Mouse (Mus musculus) spleen, adult 2 months (tissue): ENCODE results near the gene Nkain2. TPM values are rescaled to one million over a fixed set of nuclear protein-coding genes. Genes with fewer than 3 reads are reported as not detected.

Experiments
- DNase-seq, 2 experiments: peaks; one replicate each; pipeline versions ENCODE4 v3.0.0 to v3.0.0-alpha.2; 2012 to 2021; ENCODE audit warnings: low spot score in 2 of 2, low read depth in 1 of 2
- H3K27ac ChIP-seq: fragments of 200-500 bp; 2 replicates; pipeline ENCODE4 v1.5.1; 2012; ENCODE audit warnings: low read length, inconsistent platforms; ENCODE audit not compliant: insufficient read depth
- H3K27me3 ChIP-seq: fragments of 200-500 bp; 2 replicates; pipeline ENCODE4 v1.6.1; 2012; ENCODE audit warnings: mild to moderate bottlenecking, moderate library complexity, low read length, inconsistent platforms; ENCODE audit not compliant: control insufficient read depth, insufficient read depth
- H3K36me3 ChIP-seq: fragments of 200-500 bp; 2 replicates; pipeline ENCODE4 v1.6.1; 2012; ENCODE audit warnings: mild to moderate bottlenecking, low read length, inconsistent platforms; ENCODE audit not compliant: control insufficient read depth, insufficient read depth
- H3K4me1 ChIP-seq: fragments of 200-500 bp; 2 replicates; pipeline ENCODE4 v1.6.1; 2011; ENCODE audit warnings: inconsistent platforms; ENCODE audit not compliant: control insufficient read depth, insufficient read depth, insufficient read length
- H3K4me3 ChIP-seq: fragments of 200-500 bp; 2 replicates; pipeline ENCODE4 v1.5.1; 2011; ENCODE audit warnings: mild to moderate bottlenecking, inconsistent platforms; ENCODE audit not compliant: insufficient read depth, insufficient read length; ENCODE audit errors: extremely low read depth
- CTCF ChIP-seq: fragments of 200-500 bp; IDR thresholded peaks from 2 replicates; pipeline ENCODE4 v1.5.1; 2011; ENCODE audit warnings: mild to moderate bottlenecking, inconsistent platforms; ENCODE audit not compliant: insufficient read depth, insufficient read length, insufficient replicate concordance; ENCODE audit errors: extremely low read depth
- POLR2A ChIP-seq: fragments of 200-500 bp; IDR thresholded peaks from 2 replicates; pipeline ENCODE4 v1.6.1; 2011; ENCODE audit warnings: low read depth, low read length, inconsistent platforms
- WGBS: fragments of 180-500 bp; shearing (Covaris S2); methylation state at CpG from one replicate; pipeline ENCODE4 v1.1.7; 2018; 5-methylcytosine and 5-hydroxymethylcytosine counted together
- polyA plus RNA-seq: library from polyadenylated mRNA; depleted of rRNA; stranded (reverse); fragments of >200 nt; gene quantifications from 2 replicates; pipeline ENCODE4 v1.2.3, GENCODE M21; 2012

Nkain2 gene
- polyA plus RNA-seq, 1 experiment, result 0.05 TPM

GRCm38 (mm10) chr10:32182951-32183350 lies 707.3 kb downstream of the Nkain2 start:
- H3K27me3 ChIP-seq, result no peaks in the 10 kb centered on the region
- H3K4me1 ChIP-seq, result no peaks in the 10 kb centered on the region
- no peak overlapping the region for H3K4me3 ChIP-seq
- no peak overlapping the region for H3K27ac ChIP-seq
- 80% methylated on average over 3 of the region's 3 CpGs for WGBS
- no peaks in the 10 kb centered on the region for H3K36me3 ChIP-seq
- DNase-seq, result no peak
- TF ChIP-seq POLR2A, result no peak
- no peak for TF ChIP-seq CTCF

- Histone ChIP-seq H3K27me3 (no peaks in the 10 kb centered on the region), H3K27ac (no peak overlapping the region), H3K4me1 (no peaks in the 10 kb centered on the region), H3K4me3 (no peak overlapping the region), H3K36me3 (no peaks in the 10 kb centered on the region)
- no peak for DNase-seq
- 86% methylated on average over 1 of the region's 1 CpGs for WGBS
- no peak for TF ChIP-seq POLR2A
- TF ChIP-seq CTCF, result no peak
Measured at GRCm38 (mm10) chr10:32091354-32091753, 798.9 kb downstream of the Nkain2 start.

GRCm38 (mm10) chr10:32060396-32060795 lies 829.9 kb downstream of the Nkain2 start:
- Histone ChIP-seq H3K27ac (no peak overlapping the region), H3K27me3 (no peaks in the 10 kb centered on the region), H3K36me3 (no peaks in the 10 kb centered on the region), H3K4me3 (no peak overlapping the region), H3K4me1 (no peaks in the 10 kb centered on the region)
- no peak for DNase-seq
- 79% methylated on average over 6 of the region's 6 CpGs for WGBS
- TF ChIP-seq CTCF (no peak), POLR2A (no peak)

- Histone ChIP-seq H3K36me3 (no peaks in the 10 kb centered on the region), H3K27me3 (no peaks in the 10 kb centered on the region), H3K4me1 (no peaks in the 10 kb centered on the region), H3K27ac (no peak overlapping the region), H3K4me3 (no peak overlapping the region)
- 76% methylated on average over 2 of the region's 2 CpGs for WGBS
- TF ChIP-seq CTCF (no peak), POLR2A (no peak)
- DNase-seq, result no peak
Measured at GRCm38 (mm10) chr10:32058251-32058650, 832.0 kb downstream of the Nkain2 start.

DNA sequence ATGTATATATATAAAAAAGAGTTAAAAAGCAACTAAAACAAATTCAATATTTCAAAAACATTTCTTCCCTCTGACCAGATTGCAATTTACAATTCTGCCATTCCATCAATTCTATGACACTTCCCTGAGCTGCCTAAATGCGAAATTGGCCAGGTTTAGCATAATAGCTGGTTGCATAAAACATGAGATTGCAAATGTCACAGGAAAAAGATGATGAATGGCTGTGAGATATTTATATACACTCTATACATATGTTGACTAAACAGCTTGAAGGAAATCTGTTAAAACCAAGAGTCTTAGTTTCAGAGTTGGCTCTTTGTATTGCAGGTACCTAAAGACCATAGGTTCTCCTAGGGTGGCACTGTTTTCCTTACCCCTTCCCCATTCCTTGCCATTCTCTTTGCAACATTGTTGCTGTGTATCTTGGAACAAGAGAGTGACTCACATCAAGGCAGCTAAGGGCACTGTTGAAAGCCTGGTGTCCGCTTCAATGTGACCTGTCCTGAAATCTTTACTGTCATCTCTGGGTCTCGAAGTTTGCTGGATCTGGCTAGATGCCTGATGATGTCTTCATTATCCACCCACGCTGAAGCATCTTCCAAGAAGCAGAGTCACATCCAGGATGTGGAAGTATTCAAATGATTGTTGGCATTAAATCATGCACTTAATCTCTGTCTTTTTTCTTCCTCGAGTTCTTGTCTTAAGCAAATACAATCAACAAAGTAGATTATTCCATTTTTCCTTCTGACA lies 837.5 kb downstream of the Nkain2 start:
- Histone ChIP-seq H3K4me1 (no peaks in the 10 kb centered on the region), H3K36me3 (no peaks in the 10 kb centered on the region), H3K27me3 (no peaks in the 10 kb centered on the region), H3K27ac (no peak overlapping the region), H3K4me3 (no peak overlapping the region)
- no peak for TF ChIP-seq POLR2A
- no peak for TF ChIP-seq CTCF
- no peak for DNase-seq
- WGBS, result 71% methylated on average over 5 of the region's 5 CpGs

DNA sequence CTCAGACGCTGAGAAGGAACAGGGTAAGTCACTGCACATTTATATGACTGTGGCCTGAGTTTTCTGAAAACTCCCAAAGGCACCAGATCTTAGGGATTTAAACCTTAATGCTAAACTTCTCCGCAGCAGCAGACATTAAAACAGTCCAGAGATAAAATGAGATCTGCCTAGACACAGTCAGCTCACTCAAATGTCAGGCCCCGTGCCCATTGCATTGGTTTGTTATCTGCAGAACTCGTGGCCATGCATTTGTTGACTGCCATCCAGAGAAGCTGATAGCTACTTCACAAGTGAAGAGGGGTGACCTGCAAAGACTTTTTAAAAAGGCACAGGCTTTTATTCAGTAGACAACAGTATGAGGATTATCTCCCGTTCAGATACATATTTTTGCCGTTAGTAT lies 838.2 kb downstream of the Nkain2 start:
- Histone ChIP-seq H3K36me3 (no peaks in the 10 kb centered on the region), H3K4me1 (no peaks in the 10 kb centered on the region), H3K27ac (no peak overlapping the region), H3K27me3 (no peaks in the 10 kb centered on the region), H3K4me3 (no peak overlapping the region)
- TF ChIP-seq CTCF, result no peak
- TF ChIP-seq POLR2A, result no peak
- WGBS, result 90% methylated on average over 6 of the region's 6 CpGs
- DNase-seq, result no peak

DNA sequence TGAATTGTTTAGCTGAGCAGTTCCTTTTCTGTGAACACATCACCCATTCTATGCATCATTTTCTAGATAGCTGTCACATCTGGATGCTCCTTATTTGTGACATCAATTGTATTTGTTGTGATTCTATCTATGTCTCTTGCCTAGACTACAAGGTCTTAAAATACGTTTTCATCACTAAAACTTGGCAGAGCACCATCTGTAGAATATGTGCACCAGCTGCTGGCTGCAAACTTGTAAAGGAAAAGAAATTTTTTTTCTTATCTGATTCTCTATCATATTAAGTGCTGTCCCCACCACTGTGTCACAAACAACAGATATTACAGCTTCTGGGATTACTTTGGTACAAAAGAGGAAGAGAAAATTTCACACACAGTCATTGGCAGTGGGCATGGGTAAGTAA lies 860.3 kb downstream of the Nkain2 start:
- no peak for TF ChIP-seq POLR2A
- no peak for TF ChIP-seq CTCF
- DNase-seq, result no peak
- H3K4me3 ChIP-seq, result no peak overlapping the region
- no peaks in the 10 kb centered on the region for H3K27me3 ChIP-seq
- 27% methylated on average over 1 of the region's 1 CpGs for WGBS
- no peak overlapping the region for H3K27ac ChIP-seq
- no peaks in the 10 kb centered on the region for H3K36me3 ChIP-seq
- H3K4me1 ChIP-seq, result no peaks in the 10 kb centered on the region
